Mouse (Mus musculus) heart, embryonic 12.5 days (tissue): Measurements from ENCODE around the gene Abca5. TPM values are rescaled to one million over a fixed set of nuclear protein-coding genes. Genes with fewer than 3 reads are reported as not detected.

Experiments
- ATAC-seq: fragments of 200-750 bp; cut with Nextera tagmentation; 2 replicates; pipeline ENCODE4 v1.8.0; 2017; ENCODE audit warnings: moderate TSS enrichment, moderate library complexity; ENCODE audit not compliant: insufficient number of reproducible peaks, low FRiP score
- H3K27ac ChIP-seq: fragments of 300-500 bp; sonication (generic); 2 replicates; pipeline ENCODE4 v1.5.1; 2016; ENCODE audit warnings: mild to moderate bottlenecking, moderate library complexity; ENCODE audit not compliant: poor library complexity, severe bottlenecking
- H3K27me3 ChIP-seq: fragments of 300-500 bp; sonication (generic); replicated peaks from 2 replicates; pipeline ENCODE4 v1.6.1; 2016; ENCODE audit warnings: mild to moderate bottlenecking, moderate library complexity
- H3K36me3 ChIP-seq: fragments of 300-500 bp; sonication (generic); 2 replicates; pipeline ENCODE4 v1.6.1; 2016; ENCODE audit warnings: mild to moderate bottlenecking, moderate library complexity
- H3K4me1 ChIP-seq: fragments of 300-500 bp; sonication (generic); replicated peaks from 2 replicates; pipeline ENCODE4 v1.6.1; 2016; ENCODE audit warnings: mild to moderate bottlenecking
- H3K4me2 ChIP-seq: fragments of 300-500 bp; sonication (generic); 2 replicates; pipeline ENCODE4 v1.6.1; 2016; ENCODE audit warnings: mild to moderate bottlenecking, moderate library complexity
- H3K4me3 ChIP-seq: fragments of 300-500 bp; sonication (generic); 2 replicates; pipeline ENCODE4 v1.5.1; 2016; ENCODE audit warnings: mild to moderate bottlenecking
- H3K9ac ChIP-seq: fragments of 300-500 bp; sonication (generic); 2 replicates; pipeline ENCODE4 v1.6.1; 2016; ENCODE audit warnings: mild to moderate bottlenecking, moderate library complexity
- H3K9me3 ChIP-seq: fragments of 300-500 bp; sonication (generic); replicated peaks from 2 replicates; pipeline ENCODE4 v1.6.1; 2016; ENCODE audit warnings: mild to moderate bottlenecking, moderate library complexity
- WGBS: fragments of 180-500 bp; shearing (Covaris S2); methylation state at CpG from one replicate; pipeline ENCODE4 v1.1.7; 2016; 5-methylcytosine and 5-hydroxymethylcytosine counted together
- polyA plus RNA-seq: library from polyadenylated mRNA; unstranded; fragments of >200 nt; fragmentation: Nextera tagmentation; extraction: Ambion mirVana; gene quantifications from 2 replicates; pipeline ENCODE4 v1.2.1, GENCODE M21; 2016

The Abca5 gene
- polyA plus RNA-seq, 1 experiment from 2014 or later, result 2.6 TPM

DNA sequence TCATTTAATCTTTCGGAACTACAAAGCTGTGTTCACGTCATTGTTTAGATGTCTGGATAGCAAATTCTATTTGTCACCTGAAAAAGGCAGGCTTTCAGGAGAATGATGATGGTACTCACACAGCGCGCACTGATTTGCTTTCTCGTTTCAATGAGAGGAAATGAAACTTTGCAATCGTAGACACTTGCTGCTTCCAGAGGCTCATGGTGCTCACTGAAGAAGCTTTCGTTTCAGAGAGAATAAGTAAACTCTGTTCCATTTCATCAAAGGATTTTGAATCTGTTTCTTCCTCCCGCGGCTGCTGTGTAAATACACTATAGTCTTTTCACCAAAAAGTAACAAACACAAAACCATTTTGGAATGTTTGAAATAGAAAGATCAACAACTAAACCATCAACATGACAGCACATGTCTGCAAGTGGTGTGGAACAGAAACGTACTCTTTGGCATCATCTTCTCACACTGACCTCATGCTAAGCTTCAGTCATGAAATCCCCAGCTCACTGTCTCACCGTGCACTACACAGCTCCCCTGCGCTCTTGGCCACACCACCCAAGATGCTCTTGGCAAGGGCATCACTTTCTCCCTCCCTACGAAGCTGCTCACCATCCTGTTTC lies 39.5 kb downstream of the Abca5 start:
- Histone ChIP-seq H3K4me1 (no peaks in the 10 kb centered on the region), H3K27me3 (no peaks in the 10 kb centered on the region), H3K36me3 (no peaks in the 10 kb centered on the region), H3K4me2 (no peak overlapping the region), H3K27ac (no peak overlapping the region), H3K9me3 (no peaks in the 10 kb centered on the region), H3K9ac (no peak overlapping the region), H3K4me3 (no peak overlapping the region)
- no peak for ATAC-seq
- WGBS, result 83% methylated on average over 13 of the region's 13 CpGs

DNA sequence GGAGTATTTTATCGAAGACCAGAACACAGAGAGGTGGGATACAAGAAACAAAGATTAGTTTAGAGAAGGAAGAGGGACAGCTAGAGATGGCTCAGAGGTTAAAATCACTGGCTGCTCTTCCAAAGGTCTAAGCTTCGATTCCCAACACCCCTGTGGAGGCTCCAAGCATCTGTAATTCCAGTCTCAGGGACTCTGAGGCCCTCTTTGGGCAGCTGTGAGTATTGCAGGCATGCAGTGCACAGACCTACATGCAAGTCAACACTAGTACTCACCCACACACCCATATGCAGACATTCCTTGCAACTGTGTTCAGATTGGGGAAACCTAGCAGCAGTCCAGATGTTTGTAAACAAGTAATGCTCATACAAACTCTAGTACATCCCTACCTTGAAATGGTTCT lies 46.9 kb downstream of the Abca5 start:
- Histone ChIP-seq H3K4me2 (no peak overlapping the region), H3K27me3 (no peaks in the 10 kb centered on the region), H3K9ac (no peak overlapping the region), H3K4me1 (peaks cover 8% of the 10 kb centered on the region; the same call in 1 of the 2 replicates), H3K9me3 (no peaks in the 10 kb centered on the region; the same call in 1 of the 2 replicates), H3K27ac (no peak overlapping the region), H3K36me3 (0 out of 2 replicates have a peak, but pooled peaks cover 3% of the 10 kb centered on the region), H3K4me3 (no peak overlapping the region)
- WGBS, result 79% methylated on average over 2 of the region's 2 CpGs
- ATAC-seq, result no peak

GRCm38 (mm10) chr11:110288423-110288822 lies 49.1 kb downstream of the Abca5 start:
- Histone ChIP-seq H3K27me3 (no peaks in the 10 kb centered on the region), H3K9ac (no peak overlapping the region), H3K36me3 (0 out of 2 replicates have a peak, but pooled peaks cover 3% of the 10 kb centered on the region), H3K4me3 (no peak overlapping the region), H3K4me1 (peaks cover 12% of the 10 kb centered on the region; the same call in 1 of the 2 replicates), H3K9me3 (no peaks in the 10 kb centered on the region; the same call in 1 of the 2 replicates), H3K4me2 (no peak overlapping the region), H3K27ac (no peak overlapping the region)
- WGBS, result 80% methylated on average over 3 of the region's 3 CpGs
- ATAC-seq, result no peak

DNA sequence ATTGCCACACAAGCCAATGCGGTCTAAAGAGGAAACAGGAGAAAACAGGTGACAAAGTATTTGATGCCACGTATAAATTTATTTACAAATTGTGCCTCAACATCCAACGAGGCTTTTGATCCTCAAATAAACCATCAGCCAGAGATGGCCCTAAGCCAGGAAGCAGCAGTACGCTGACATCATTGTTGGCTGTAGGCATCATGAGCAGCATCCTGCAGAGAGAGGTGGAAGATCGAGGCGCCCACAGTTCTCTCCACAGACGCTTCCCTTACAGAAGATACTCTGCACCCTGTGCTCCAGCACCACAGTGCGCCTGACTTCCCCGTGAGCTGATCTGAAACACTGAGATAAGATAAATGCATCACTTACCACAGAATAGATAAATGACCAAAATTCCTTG lies 49.8 kb downstream of the Abca5 start:
- H3K27ac ChIP-seq, result no peak overlapping the region
- peaks cover 12% of the 10 kb centered on the region; the same call in 1 of the 2 replicates for H3K4me1 ChIP-seq
- WGBS, result 52% methylated on average over 9 of the region's 9 CpGs
- no peak overlapping the region for H3K4me2 ChIP-seq
- no peaks in the 10 kb centered on the region; the same call in 1 of the 2 replicates for H3K9me3 ChIP-seq
- H3K4me3 ChIP-seq, result no peak overlapping the region
- no peak overlapping the region for H3K9ac ChIP-seq
- H3K27me3 ChIP-seq, result no peaks in the 10 kb centered on the region
- 0 out of 2 replicates have a peak, but pooled peaks cover 3% of the 10 kb centered on the region for H3K36me3 ChIP-seq
- no peak for ATAC-seq

- ATAC-seq, result no peak
Measured at GRCm38 (mm10) chr11:110286331-110286730, 51.2 kb downstream of the Abca5 start.

DNA sequence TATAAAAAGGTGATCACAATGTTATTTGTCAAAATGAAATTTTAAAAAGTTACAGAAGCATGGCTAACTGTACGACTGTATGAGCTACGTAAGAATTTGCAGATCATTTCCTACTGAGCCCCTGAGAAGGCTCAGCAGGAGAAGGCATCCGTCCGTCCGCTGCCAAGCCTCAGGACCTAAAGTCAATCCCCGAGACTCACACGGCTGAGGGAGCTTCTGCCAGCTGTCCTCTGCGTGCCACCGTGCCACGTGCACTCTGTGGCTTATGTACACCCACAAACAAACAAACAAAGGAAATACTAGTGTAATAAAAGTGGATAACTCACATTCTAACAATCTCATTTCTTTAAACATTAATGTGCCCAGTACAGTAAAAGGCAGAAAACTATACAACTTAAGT lies 52.7 kb downstream of the Abca5 start:
- H3K27ac ChIP-seq, result no peak overlapping the region
- H3K36me3 ChIP-seq, result no peaks in the 10 kb centered on the region
- no peak overlapping the region for H3K4me3 ChIP-seq
- H3K27me3 ChIP-seq, result no peaks in the 10 kb centered on the region
- no peak overlapping the region for H3K9ac ChIP-seq
- no peak for ATAC-seq
- no peaks in the 10 kb centered on the region for H3K9me3 ChIP-seq
- H3K4me2 ChIP-seq, result no peak overlapping the region
- H3K4me1 ChIP-seq, result peaks cover 16% of the 10 kb centered on the region; the same call in 1 of the 2 replicates
- 64% methylated on average over 10 of the region's 10 CpGs for WGBS

More at GRCm38 (mm10) chr11:110286331-110286730, 51.2 kb downstream of the Abca5 start:
- WGBS, result 78% methylated on average over 3 of the region's 3 CpGs
- Histone ChIP-seq H3K4me1 (peaks cover 12% of the 10 kb centered on the region; the same call in 1 of the 2 replicates), H3K9ac (no peak overlapping the region), H3K27ac (no peak overlapping the region), H3K36me3 (0 out of 2 replicates have a peak, but pooled peaks cover 3% of the 10 kb centered on the region), H3K4me3 (no peak overlapping the region), H3K27me3 (no peaks in the 10 kb centered on the region), H3K9me3 (no peaks in the 10 kb centered on the region; the same call in 1 of the 2 replicates), H3K4me2 (no peak overlapping the region)

GRCm38 (mm10) chr11:110284185-110284787 lies 53.2 kb downstream of the Abca5 start:
- Histone ChIP-seq H3K4me3 (no peak overlapping the region), H3K36me3 (no peaks in the 10 kb centered on the region), H3K4me2 (no peak overlapping the region), H3K27me3 (no peaks in the 10 kb centered on the region), H3K9ac (no peak overlapping the region), H3K4me1 (peaks cover 16% of the 10 kb centered on the region; the same call in 1 of the 2 replicates), H3K27ac (no peak overlapping the region), H3K9me3 (no peaks in the 10 kb centered on the region)
- WGBS, result 64% methylated on average over 9 of the region's 9 CpGs
- no peak for ATAC-seq

DNA sequence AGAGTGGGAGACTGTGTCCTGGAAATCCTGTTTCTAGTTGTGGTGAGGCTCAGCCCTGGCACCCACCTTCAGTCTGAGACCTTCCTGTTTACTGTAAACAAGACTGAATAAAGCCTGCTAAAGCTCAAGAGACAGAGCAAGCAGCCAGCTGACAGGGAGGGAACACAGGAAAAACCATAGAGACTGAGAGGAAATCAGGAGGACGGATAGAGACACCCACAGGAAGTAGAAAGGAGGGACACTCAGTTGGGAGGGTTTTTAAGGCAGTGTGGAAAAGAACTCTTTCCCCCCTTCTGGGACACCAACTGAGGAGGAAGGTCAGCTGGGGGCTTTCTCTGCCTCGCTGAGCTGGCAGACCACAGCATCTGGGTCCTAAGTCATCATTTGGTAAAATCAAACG lies 62.7 kb downstream of the Abca5 start:
- H3K4me2 ChIP-seq, result no peak overlapping the region
- no peak for ATAC-seq
- H3K4me1 ChIP-seq, result no peaks in the 10 kb centered on the region
- no peaks in the 10 kb centered on the region for H3K27me3 ChIP-seq
- no peak overlapping the region for H3K4me3 ChIP-seq
- no peak overlapping the region for H3K27ac ChIP-seq
- no peaks in the 10 kb centered on the region for H3K9me3 ChIP-seq
- H3K9ac ChIP-seq, result no peak overlapping the region
- 61% methylated on average over 3 of the region's 3 CpGs for WGBS
- no peaks in the 10 kb centered on the region for H3K36me3 ChIP-seq

GRCm38 (mm10) chr11:110271745-110272144 lies 65.8 kb downstream of the Abca5 start:
- no peak overlapping the region for H3K27ac ChIP-seq
- ATAC-seq, result no peak
- no peak overlapping the region for H3K4me2 ChIP-seq
- no peaks in the 10 kb centered on the region for H3K9me3 ChIP-seq
- no peaks in the 10 kb centered on the region for H3K27me3 ChIP-seq
- H3K4me3 ChIP-seq, result no peak overlapping the region
- H3K36me3 ChIP-seq, result no peaks in the 10 kb centered on the region
- no peaks in the 10 kb centered on the region for H3K4me1 ChIP-seq
- 4% methylated on average over 5 of the region's 5 CpGs for WGBS
- H3K9ac ChIP-seq, result no peak overlapping the region

DNA sequence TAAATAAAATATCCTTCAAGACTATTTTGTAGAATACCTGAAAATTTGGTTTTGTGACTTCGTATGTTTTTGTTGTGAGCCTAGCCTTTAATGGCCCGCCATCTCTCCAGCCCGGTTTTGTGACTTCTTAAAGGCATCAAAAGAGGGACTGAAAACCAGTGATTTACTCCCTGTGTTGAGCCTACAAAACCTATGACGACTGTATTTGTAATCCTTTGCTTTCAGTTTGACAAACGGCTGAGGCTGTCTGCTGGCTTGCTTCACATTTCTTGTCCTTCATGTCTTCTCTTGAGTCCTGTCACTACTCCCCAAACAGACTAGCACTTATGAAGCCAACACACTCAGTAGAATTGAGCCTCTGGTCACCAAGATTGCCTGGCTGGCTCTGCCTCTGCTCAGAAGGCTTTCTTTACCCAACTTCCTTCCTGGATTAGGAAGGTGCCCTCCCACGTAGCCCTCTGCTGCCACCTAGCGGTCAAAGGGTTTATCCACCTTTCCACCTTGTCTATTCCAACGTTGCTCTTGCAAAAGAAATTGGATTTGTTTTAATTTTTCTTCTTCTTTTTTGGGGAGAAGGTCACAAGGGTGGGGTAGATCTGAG lies 69.2 kb downstream of the Abca5 start:
- H3K27me3 ChIP-seq, result no peaks in the 10 kb centered on the region
- 44% methylated on average over 8 of the region's 8 CpGs for WGBS
- ATAC-seq, result no peak
- H3K4me3 ChIP-seq, result no peak overlapping the region
- peak overlapping the region; percentile 28; the same call in 1 of the 2 replicates for H3K9ac ChIP-seq
- H3K4me1 ChIP-seq, result no peaks in the 10 kb centered on the region
- H3K9me3 ChIP-seq, result no peaks in the 10 kb centered on the region
- no peak overlapping the region for H3K27ac ChIP-seq
- 0 out of 2 replicates have a peak overlapping the region, but pooled peaks have one; percentile 29 for H3K4me2 ChIP-seq
- no peaks in the 10 kb centered on the region for H3K36me3 ChIP-seq

GRCm38 (mm10) chr11:110267232-110267631 lies 70.3 kb downstream of the Abca5 start:
- H3K27ac ChIP-seq, result no peak overlapping the region
- no peaks in the 10 kb centered on the region for H3K9me3 ChIP-seq
- no peak overlapping the region for H3K4me3 ChIP-seq
- H3K4me1 ChIP-seq, result no peaks in the 10 kb centered on the region
- no peaks in the 10 kb centered on the region for H3K27me3 ChIP-seq
- no peak for ATAC-seq
- no peak overlapping the region for H3K9ac ChIP-seq
- no peaks in the 10 kb centered on the region for H3K36me3 ChIP-seq
- no peak overlapping the region for H3K4me2 ChIP-seq
- 83% methylated on average over 6 of the region's 6 CpGs for WGBS
